Mouse (Mus musculus) hindbrain, embryonic 10.5 days (tissue): Measurements from ENCODE around the gene Creb3l2. TPM values are rescaled to one million over a fixed set of nuclear protein-coding genes. Genes with fewer than 3 reads are reported as not detected.

Source experiments
- DNase-seq: peaks from one replicate; pipeline ENCODE4 v3.0.0-alpha.2; 2017; ENCODE audit warnings: low spot score
- H3K27ac ChIP-seq: fragments of 300-500 bp; sonication (generic); 2 replicates; pipeline ENCODE4 v1.5.1; 2016; ENCODE audit warnings: mild to moderate bottlenecking, moderate library complexity
- H3K27me3 ChIP-seq: fragments of 300-500 bp; sonication (generic); 2 replicates; pipeline ENCODE4 v1.6.1; 2016; ENCODE audit warnings: mild to moderate bottlenecking; ENCODE audit not compliant: poor library complexity, insufficient read depth, severe bottlenecking
- H3K36me3 ChIP-seq: fragments of 300-500 bp; sonication (generic); 2 replicates; pipeline ENCODE4 v1.6.1; 2016; ENCODE audit warnings: mild to moderate bottlenecking, moderate library complexity
- H3K4me1 ChIP-seq: fragments of 300-500 bp; sonication (generic); replicated peaks from 2 replicates; pipeline ENCODE4 v1.6.1; 2016; ENCODE audit warnings: mild to moderate bottlenecking
- H3K4me3 ChIP-seq: fragments of 300-500 bp; sonication (generic); 2 replicates; pipeline ENCODE4 v1.5.1; 2016; ENCODE audit warnings: mild to moderate bottlenecking, moderate library complexity
- H3K9me3 ChIP-seq: fragments of 300-500 bp; sonication (generic); 2 replicates; pipeline ENCODE4 v1.6.1; 2016; ENCODE audit warnings: mild to moderate bottlenecking, moderate library complexity
- WGBS: fragments of 180-500 bp; shearing (Covaris S2); methylation state at CpG from one replicate; pipeline ENCODE4 v1.1.7; 2016; 5-methylcytosine and 5-hydroxymethylcytosine counted together
- polyA plus RNA-seq: library from polyadenylated mRNA; unstranded; fragments of >200 nt; fragmentation: Nextera tagmentation; extraction: Ambion mirVana; gene quantifications from 2 replicates; pipeline ENCODE4 v1.2.1, GENCODE M21; 2016

Gene Creb3l2
- polyA plus RNA-seq, 1 experiment from 2014 or later: 7.6 TPM

- peak; percentile 21 for DNase-seq
- Histone ChIP-seq H3K4me3 (no peak overlapping the region), H3K27me3 (no peaks in the 10 kb centered on the region), H3K9me3 (no peaks in the 10 kb centered on the region), H3K27ac (no peak overlapping the region), H3K4me1 (peaks cover 44% of the 10 kb centered on the region), H3K36me3 (no peaks in the 10 kb centered on the region)
- WGBS: 79% methylated on average over 11 of the region's 11 CpGs
Observed at GRCm38 (mm10) chr6:37400866-37401525, 41.0 kb downstream of the Creb3l2 start.

DNA sequence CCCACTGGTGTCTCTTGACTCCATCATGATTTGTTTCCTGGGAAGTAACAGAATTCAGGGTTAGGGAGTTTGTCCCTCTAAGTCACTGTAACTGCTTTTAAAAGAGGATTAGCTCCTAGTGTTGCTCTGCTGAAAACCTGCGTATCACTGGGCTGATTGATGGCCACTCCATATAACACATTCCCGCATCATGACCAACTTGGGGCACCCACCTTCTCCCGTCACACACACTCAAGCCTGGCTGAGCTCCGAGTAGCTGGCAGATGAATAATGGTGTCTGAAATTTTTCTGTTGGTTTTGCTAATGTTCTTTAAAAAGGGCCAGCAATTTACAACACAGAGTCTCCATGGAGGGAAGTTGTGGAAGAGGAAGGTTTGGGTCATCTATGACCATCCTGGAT lies 41.8 kb downstream of the Creb3l2 start:
- Histone ChIP-seq H3K36me3 (no peaks in the 10 kb centered on the region), H3K4me1 (peaks cover 39% of the 10 kb centered on the region), H3K27ac (no peak overlapping the region), H3K27me3 (no peaks in the 10 kb centered on the region), H3K4me3 (no peak overlapping the region), H3K9me3 (no peaks in the 10 kb centered on the region)
- 92% methylated on average over 4 of the region's 4 CpGs for WGBS
- DNase-seq: no peak

- DNase-seq: no peak
- Histone ChIP-seq H3K27ac (no peak overlapping the region), H3K4me3 (no peak overlapping the region), H3K27me3 (no peaks in the 10 kb centered on the region), H3K4me1 (peaks cover 32% of the 10 kb centered on the region), H3K36me3 (no peaks in the 10 kb centered on the region), H3K9me3 (no peaks in the 10 kb centered on the region)
- WGBS: 78% methylated on average over 10 of the region's 10 CpGs
Observed at GRCm38 (mm10) chr6:37398943-37399342, 43.0 kb downstream of the Creb3l2 start.

- no peaks in the 10 kb centered on the region for H3K27me3 ChIP-seq
- H3K4me3 ChIP-seq: no peak overlapping the region
- H3K9me3 ChIP-seq: no peaks in the 10 kb centered on the region
- no peaks in the 10 kb centered on the region for H3K36me3 ChIP-seq
- peaks cover 36% of the 10 kb centered on the region for H3K4me1 ChIP-seq
- DNase-seq: no peak
- WGBS: 90% methylated on average over 9 of the region's 9 CpGs
- no peak overlapping the region for H3K27ac ChIP-seq
Observed at GRCm38 (mm10) chr6:37397973-37398372, 44.0 kb downstream of the Creb3l2 start.

DNA sequence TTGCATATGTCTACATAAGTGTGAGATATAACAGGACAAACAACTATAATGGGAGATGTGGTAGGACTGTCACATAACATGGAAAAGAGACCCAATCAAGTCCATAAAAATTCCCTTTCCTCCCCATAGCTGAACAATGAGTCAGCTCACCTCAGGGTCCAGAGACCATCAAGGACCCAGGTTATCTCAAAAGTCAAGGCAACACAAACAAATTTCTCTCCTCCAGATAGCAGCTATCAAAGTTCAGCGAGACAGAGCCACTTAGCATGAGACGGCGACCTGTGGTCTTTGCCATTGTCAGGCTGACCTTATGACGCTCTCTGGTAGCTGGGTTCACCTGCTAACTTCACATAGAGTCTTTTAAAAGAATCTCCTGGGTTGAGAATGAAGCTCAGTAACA lies 44.7 kb downstream of the Creb3l2 start:
- WGBS: 91% methylated on average over 4 of the region's 4 CpGs
- Histone ChIP-seq H3K27ac (no peak overlapping the region), H3K9me3 (no peaks in the 10 kb centered on the region), H3K27me3 (no peaks in the 10 kb centered on the region), H3K4me3 (no peak overlapping the region), H3K36me3 (no peaks in the 10 kb centered on the region), H3K4me1 (peaks cover 43% of the 10 kb centered on the region)
- DNase-seq: no peak

DNA sequence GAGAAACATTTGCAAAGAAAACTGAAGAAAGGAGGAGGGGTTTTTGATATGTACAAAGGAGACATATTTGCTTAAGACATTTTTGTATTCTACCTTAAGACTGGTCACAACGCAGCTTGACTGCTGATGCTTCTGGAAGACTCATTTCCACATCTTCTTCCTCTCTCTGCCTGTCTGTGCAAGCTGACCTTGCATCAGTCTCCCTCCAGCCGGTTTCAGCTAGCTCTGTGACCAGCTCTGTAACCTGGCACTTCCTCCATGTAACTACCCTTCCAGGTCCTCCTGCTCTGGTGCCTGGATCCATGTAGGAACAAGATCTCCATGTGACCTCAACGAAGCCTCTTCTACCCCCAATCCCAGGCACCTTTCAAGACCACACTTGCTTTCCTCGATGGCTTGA lies 45.8 kb downstream of the Creb3l2 start:
- WGBS: 83% methylated on average over 4 of the region's 4 CpGs
- DNase-seq: no peak

DNA sequence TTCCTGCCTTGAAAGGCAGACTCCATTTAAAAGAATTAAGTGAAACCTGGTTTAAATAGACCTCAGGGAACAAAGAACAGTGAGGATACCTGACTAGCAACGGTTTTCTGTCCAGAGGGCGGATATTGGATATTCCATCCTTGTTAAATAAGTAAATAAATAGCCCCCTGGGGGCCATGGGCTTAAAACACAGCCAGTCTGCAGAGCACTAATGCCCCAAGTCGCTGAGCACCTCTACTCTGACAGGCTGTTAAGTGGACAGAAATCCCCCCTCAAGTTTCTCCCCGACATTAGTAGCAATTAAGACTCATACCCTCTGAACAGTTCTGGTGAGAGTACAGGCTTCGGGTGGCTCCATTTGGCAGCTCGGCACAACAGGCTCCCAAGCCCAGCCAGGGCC lies 48.7 kb downstream of the Creb3l2 start:
- H3K27me3 ChIP-seq: no peaks in the 10 kb centered on the region
- H3K27ac ChIP-seq: no peak overlapping the region
- H3K4me1 ChIP-seq: peaks cover 17% of the 10 kb centered on the region
- H3K36me3 ChIP-seq: no peaks in the 10 kb centered on the region
- WGBS: 63% methylated on average over 6 of the region's 6 CpGs
- no peak for DNase-seq
- H3K4me3 ChIP-seq: no peak overlapping the region
- no peaks in the 10 kb centered on the region for H3K9me3 ChIP-seq

More for the DNA sequence above, 45.8 kb downstream of the Creb3l2 start:
- no peak overlapping the region for H3K27ac ChIP-seq
- H3K4me1 ChIP-seq: peaks cover 34% of the 10 kb centered on the region
- no peaks in the 10 kb centered on the region for H3K36me3 ChIP-seq
- no peaks in the 10 kb centered on the region for H3K9me3 ChIP-seq
- H3K27me3 ChIP-seq: no peaks in the 10 kb centered on the region
- no peak overlapping the region for H3K4me3 ChIP-seq

DNA sequence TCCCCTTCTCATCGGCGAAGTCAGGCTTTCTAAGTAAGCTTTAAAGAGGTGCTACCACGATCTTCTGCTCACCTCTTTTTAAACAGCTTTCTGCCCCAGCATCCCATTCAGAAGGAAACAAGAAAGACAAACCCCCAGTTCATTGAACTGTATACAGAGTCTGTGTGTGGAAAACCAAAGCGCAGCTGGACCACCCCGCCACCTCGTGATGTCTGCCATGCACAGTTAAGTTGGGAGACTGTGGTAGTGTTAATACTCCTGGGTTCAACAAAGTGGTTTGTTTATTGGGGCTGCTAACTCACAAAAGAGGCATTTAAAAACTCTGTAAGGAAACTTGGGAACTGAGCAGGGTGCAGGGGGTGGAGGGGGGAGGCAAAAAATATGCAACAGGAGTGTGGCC lies 49.7 kb downstream of the Creb3l2 start:
- 0 out of 2 replicates have a peak overlapping the region, but pooled peaks have one; percentile 23 for H3K27ac ChIP-seq
- H3K4me1 ChIP-seq: peaks cover 17% of the 10 kb centered on the region
- no peaks in the 10 kb centered on the region for H3K36me3 ChIP-seq
- H3K9me3 ChIP-seq: no peaks in the 10 kb centered on the region
- H3K27me3 ChIP-seq: no peaks in the 10 kb centered on the region
- DNase-seq: no peak
- WGBS: 75% methylated on average over 6 of the region's 6 CpGs
- H3K4me3 ChIP-seq: no peak overlapping the region

DNA sequence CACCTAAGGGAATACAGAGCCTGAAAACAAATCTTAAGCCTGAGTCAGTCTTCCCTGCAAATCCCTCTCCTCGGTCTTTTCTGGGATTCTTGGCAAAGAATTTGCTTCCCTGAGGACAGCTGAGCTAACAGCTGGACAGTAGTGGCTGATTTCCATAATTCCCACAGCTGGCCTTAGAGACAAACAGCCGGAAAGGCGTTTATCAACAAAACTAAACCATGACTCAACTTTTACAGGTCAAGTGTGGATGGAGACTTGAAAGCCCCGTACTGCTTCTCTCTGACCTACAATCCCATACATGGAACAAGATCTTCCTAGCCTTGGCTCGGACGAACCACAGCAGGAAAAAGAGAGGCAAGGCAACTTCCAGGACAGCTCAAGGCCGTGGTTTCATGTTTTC lies 50.6 kb downstream of the Creb3l2 start:
- no peak for DNase-seq
- H3K4me3 ChIP-seq: no peak overlapping the region
- no peaks in the 10 kb centered on the region for H3K36me3 ChIP-seq
- H3K4me1 ChIP-seq: peaks cover 17% of the 10 kb centered on the region
- 87% methylated on average over 7 of the region's 7 CpGs for WGBS
- H3K9me3 ChIP-seq: no peaks in the 10 kb centered on the region
- H3K27ac ChIP-seq: no peak overlapping the region
- H3K27me3 ChIP-seq: no peaks in the 10 kb centered on the region

DNA sequence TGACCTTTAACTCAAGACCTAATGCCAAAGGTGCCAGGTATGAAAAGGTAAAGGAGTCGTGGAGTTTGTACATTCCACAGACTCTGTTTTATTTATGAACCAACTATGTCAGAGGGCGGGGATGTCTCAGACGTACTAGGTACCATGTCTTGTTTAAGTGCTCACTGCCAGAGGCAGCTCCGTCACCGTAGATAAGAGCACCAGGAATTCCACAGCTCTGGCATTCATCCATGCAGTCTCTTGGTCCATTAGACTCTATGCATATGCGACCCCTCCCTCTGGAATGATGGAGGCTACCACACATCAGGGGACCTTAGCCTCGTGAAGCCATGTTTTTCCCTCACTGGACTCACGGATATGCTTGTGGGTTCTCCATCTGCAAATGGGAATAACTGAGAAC lies 53.0 kb downstream of the Creb3l2 start:
- Histone ChIP-seq H3K27me3 (no peaks in the 10 kb centered on the region), H3K27ac (no peak overlapping the region), H3K4me1 (peaks cover 17% of the 10 kb centered on the region), H3K36me3 (no peaks in the 10 kb centered on the region), H3K4me3 (no peak overlapping the region), H3K9me3 (no peaks in the 10 kb centered on the region)
- DNase-seq: no peak
- WGBS: 80% methylated on average over 8 of the region's 8 CpGs

DNA sequence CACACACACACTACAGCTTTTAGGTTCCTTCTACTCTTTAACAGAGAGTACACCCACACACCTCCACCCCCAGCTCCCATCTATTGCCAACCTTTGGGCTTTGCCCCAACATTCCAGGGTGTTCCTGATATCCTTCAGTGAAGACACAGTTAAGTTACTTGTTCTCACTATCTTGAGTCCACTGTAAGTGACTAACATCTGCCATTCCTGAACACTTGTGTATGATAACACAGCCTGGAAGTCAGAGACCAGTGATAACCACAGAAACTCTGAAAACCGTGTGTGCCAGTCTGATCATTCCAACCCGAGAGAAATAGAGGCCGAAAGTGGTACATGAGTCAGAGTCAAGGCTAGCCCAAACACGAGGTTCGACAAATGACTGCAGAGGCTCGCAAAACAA lies 53.4 kb downstream of the Creb3l2 start:
- no peak overlapping the region for H3K4me3 ChIP-seq
- 88% methylated on average over 6 of the region's 6 CpGs for WGBS
- no peaks in the 10 kb centered on the region for H3K27me3 ChIP-seq
- DNase-seq: no peak
- H3K9me3 ChIP-seq: no peaks in the 10 kb centered on the region
- H3K36me3 ChIP-seq: no peaks in the 10 kb centered on the region
- no peak overlapping the region for H3K27ac ChIP-seq
- H3K4me1 ChIP-seq: peaks cover 14% of the 10 kb centered on the region

- no peaks in the 10 kb centered on the region for H3K9me3 ChIP-seq
- no peak overlapping the region for H3K27ac ChIP-seq
- peaks cover 2% of the 10 kb centered on the region for H3K4me1 ChIP-seq
- WGBS: 84% methylated on average over 4 of the region's 4 CpGs
- DNase-seq: no peak
- no peaks in the 10 kb centered on the region for H3K36me3 ChIP-seq
- H3K4me3 ChIP-seq: no peak overlapping the region
- no peaks in the 10 kb centered on the region for H3K27me3 ChIP-seq
Observed at GRCm38 (mm10) chr6:37387281-37387680, 54.7 kb downstream of the Creb3l2 start.

DNA sequence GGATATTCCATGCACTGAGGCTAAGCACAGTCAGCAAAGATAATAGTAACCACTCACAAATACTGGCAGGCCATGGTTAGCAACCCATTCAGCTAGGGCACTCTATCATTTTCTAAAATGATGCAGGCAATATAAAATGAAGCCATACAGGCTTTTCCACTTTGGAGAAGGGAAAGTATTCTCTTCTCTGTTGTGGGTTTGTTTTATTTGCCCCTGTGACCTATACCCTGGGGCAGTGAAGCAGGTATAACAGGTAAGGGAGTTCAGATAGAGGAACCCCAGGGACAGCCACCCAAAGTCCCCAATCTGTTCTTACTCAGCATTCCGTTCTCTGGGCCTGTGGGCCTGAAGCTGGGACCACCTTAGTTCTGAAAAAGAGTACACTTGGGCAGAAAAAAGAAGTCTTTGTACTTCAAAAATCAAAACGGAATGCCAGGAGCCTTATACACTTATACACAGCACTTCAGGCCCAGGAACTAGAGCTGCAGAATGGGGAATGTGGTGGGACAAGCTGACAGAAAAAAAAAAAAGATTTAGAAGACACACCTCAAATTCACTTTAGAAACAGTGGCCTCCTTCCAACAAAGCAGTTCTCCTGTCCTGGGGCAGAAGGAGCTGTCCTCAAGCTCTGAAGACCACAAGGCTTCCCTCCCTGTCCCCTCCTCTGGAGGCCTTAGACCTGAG lies 56.2 kb downstream of the Creb3l2 start:
- Histone ChIP-seq H3K36me3 (no peaks in the 10 kb centered on the region), H3K9me3 (no peaks in the 10 kb centered on the region), H3K27me3 (no peaks in the 10 kb centered on the region), H3K4me1 (no peaks in the 10 kb centered on the region), H3K27ac (no peak overlapping the region), H3K4me3 (no peak overlapping the region)
- WGBS: 81% methylated on average over 2 of the region's 2 CpGs
- DNase-seq: no peak
